Mouse (Mus musculus): ENCODE results near the gene Slc6a13.

Slc6a13 gene

DNA sequence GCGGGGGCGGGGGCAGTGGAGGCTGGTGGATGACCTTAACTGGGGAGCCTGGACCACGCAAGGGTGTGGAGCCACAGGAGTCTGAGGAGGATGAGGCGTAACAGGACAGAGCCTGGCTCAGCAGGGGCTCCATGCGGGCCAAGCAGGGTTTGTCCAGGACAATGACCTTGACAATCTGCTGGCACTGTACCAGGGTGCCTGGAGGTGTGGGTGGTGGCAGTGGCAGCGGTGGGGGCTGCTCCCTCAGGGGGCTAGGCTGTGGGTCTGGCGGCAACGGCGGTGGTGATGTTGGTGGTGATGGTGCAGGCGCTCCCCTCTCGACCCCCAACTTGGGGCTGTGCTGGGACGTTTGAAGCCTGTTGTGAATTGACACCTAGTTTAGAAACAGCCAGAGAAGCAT is 76.1 kb downstream of the Slc6a13 start:
- no peak for DNase-seq (ENCODE audit: low read depth, low spot score)

GRCm38 (mm10) chr6:121378256-121378655 is 78.2 kb downstream of the Slc6a13 start:
- DNase-seq (ENCODE audit: low read depth, low spot score) = no peak

DNA sequence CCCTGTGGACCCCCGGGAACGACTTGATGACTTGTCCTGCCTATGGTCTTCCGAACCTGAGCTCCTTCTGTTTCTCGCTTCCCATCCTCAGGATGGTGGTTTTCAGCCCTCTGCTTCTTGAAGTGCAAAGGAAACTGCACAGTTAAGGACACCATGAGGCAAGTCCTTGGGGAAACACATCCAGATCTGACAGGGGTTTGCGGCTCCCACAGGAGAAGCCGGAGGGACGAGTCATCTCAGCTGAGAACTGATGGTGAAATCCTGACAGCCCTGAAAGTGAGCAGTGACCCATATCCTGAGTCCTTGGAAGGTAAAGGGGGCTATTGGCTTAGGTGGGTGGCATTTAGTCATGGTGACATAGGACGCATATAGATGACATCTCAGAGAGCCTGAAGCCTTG is 80.5 kb downstream of the Slc6a13 start:
- DNase-seq (ENCODE audit: low read depth, low spot score) = no peak

DNA sequence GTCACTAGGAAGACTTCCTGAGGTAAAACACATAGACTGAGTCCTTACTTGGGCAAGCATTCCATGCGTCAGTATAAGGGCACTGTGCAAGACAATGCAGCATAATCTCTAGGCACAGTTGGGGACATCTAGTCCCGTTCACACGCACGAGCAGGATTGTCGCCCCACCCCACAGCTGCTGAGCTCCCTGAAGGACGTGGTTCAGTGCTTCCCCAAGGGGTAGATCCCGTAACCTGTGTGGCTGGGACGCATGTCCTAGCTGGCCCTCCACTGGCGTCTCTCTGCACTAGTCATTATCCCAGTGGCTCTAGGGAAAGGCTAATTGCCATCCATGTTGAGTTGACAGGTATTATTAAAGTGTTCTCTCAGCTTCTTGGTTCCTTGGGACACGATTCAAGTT is 82.0 kb downstream of the Slc6a13 start:
- DNase-seq (ENCODE audit: low read depth, low spot score) = no peak

DNA sequence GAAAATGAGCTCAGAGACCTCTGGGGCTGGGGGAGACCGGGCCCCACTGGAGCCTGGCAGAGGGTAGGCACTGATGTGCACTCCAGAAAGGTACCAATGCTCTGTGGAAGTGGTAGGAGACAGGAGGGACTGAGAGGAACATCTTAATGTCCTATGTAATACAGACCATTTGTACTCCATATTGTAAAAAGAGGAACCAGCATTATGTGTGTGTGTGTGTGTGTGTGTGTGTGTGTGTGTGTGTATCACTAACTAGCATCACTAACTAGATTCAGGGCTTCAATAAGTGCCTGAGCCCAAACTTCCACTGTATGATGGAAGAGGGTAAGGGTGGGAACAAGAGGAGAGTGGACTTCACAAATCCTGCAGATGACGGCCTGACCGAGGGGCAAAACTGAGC is 85.4 kb downstream of the Slc6a13 start:
- no peak for DNase-seq (ENCODE audit: low read depth, low spot score)

All from retina, postnatal 7 days (tissue).